Mouse (Mus musculus) left cerebral cortex, adult 2 months (tissue): Measurements from ENCODE around the gene Hmgcll1. TPM values are rescaled to one million over a fixed set of nuclear protein-coding genes. Genes with fewer than 3 reads are reported as not detected.

Experiments
- DNase-seq, 2 experiments: peaks; one replicate each; pipeline ENCODE4 v3.0.0; 2021 to 2022; ENCODE audit warnings: low spot score in 2 of 2, mixed read lengths in 1 of 2; ENCODE audit errors: extremely low spot score in 1 of 2
- H3K27ac ChIP-seq: fragments of 200-600 bp; 2 replicates; pipeline ENCODE4 v1.8.1; 2022
- H3K4me3 ChIP-seq: fragments of 200-600 bp; 2 replicates; pipeline ENCODE4 v1.8.1; 2022
- CTCF ChIP-seq: fragments of 200-600 bp; IDR thresholded peaks from 2 replicates; pipeline ENCODE4 v1.8.1; 2022; ENCODE audit warnings: antibody characterized with exemption, mild to moderate bottlenecking, moderate library complexity
- intact Hi-C: fragments of 180-260 bp; cut with DNase I; formaldehyde crosslinking; loops from one replicate; pipeline ENCODE4 v1.15.1; 2025
- total RNA-seq, 2 experiments: library from RNA; stranded (reverse); gene quantifications; 2 replicates each; pipeline ENCODE4 v1.2.3; 2021

Gene Hmgcll1
- total RNA-seq, 2 experiments from 2014 or later, result 16.7 to 17.0 TPM

DNA sequence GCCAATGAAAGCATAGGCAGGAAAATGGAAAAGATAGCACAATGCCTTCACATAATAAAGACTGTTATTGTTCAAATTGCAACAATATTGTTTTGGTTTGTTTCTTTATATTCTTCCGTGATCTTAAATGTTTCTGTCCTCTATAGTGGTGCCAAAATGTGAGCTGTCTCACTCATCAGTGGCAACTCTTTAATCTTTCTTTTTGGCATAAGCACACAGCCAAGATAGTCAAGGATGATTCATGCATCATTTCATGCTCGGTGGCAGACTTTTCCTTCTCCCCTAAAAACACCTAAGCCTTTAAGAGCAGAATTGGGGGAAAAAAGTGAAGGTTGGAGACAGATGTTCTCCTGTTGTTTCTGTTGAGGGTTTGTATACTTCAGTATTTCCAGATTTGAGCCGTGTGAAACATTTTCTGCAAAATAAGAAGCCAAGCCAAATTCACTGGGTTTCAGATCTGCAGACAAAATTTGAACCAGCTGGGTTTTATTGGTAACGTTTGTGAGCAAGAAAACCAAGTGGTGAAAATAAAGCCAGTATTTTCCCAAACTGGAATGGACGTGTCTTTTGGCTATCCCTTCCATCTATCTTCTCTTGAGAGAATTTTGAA lies 158.1 kb downstream of the Hmgcll1 start:
- no peak overlapping the region for H3K27ac ChIP-seq
- intact Hi-C loops, result no loop called here
- no peak for DNase-seq
- TF ChIP-seq CTCF, result no peak
- H3K4me3 ChIP-seq, result no peak overlapping the region

DNA sequence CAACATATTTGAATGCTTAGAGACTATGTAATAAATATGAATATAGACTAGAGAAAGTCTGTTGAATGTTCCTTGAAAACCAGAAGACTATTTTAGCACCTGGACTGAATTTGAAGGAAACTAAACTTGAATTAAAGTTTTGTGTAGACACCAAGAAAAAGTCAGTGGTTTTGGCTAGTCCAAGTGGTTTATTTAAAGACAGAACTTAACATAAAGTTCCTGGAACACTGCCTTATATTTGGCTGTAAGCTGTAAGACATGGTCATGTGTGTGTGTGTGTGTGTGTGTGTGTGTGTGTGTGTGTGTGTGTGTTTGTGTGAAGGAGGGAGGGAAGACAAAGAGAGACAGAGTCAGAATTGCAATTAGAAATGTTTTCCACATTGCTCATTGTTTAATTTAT lies 164.6 kb downstream of the Hmgcll1 start:
- Histone ChIP-seq H3K27ac (no peak overlapping the region), H3K4me3 (no peak overlapping the region)
- intact Hi-C loops, result no loop called here
- DNase-seq, result no peak
- TF ChIP-seq CTCF, result no peak

Other genes starting within 250 kb of the Hmgcll1 start
- gene Bmp5, start 239.5 kb upstream of the Hmgcll1 start, total RNA-seq, result 1 to 10 TPM; 1.0 to 1.7 TPM
- gene Gfral, start 198.8 kb downstream of the Hmgcll1 start, total RNA-seq, result not detected